Mouse (Mus musculus): Measurements from ENCODE around the gene Heatr6.

Heatr6 gene

GRCm38 (mm10) chr11:83802166-83802565 lies 48.7 kb downstream of the Heatr6 start:
- peak; percentile 32 for DNase-seq (ENCODE audit: extremely low spot score)

GRCm38 (mm10) chr11:83802581-83802980 lies 49.1 kb downstream of the Heatr6 start:
- no peak for DNase-seq (ENCODE audit: extremely low spot score)

- DNase-seq (ENCODE audit: extremely low spot score) = no peak
These were observed 56.9 kb downstream of the Heatr6 start for GRCm38 (mm10) chr11:83810441-83810840.

GRCm38 (mm10) chr11:83815191-83815590 lies 61.7 kb downstream of the Heatr6 start:
- no peak for DNase-seq (ENCODE audit: extremely low spot score)

DNA sequence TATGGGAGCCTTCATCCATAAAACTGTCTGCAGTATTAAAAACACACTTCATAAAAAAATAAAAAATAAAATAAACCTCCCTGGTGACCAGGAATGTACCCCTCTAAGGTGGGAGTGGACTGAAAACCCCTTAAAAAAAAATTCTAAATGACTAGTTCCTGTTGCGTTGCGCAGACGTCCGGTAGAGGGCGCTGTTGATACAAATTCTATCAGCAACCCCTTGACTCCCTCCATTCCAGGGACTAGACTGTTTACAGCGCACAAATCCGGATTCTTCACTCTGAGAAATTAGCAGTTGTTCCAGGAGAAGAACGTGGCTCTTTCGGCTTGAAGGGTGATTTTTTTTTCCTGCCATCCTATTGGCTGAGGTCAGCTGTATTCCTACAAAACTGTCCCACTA lies 62.1 kb downstream of the Heatr6 start:
- peak; percentile 61 for DNase-seq (ENCODE audit: extremely low spot score)

- no peak for DNase-seq (ENCODE audit: extremely low spot score)
These were observed 63.6 kb downstream of the Heatr6 start for GRCm38 (mm10) chr11:83817048-83817447.

GRCm38 (mm10) chr11:83817994-83818393 lies 64.5 kb downstream of the Heatr6 start:
- no peak for DNase-seq (ENCODE audit: extremely low spot score)

DNA sequence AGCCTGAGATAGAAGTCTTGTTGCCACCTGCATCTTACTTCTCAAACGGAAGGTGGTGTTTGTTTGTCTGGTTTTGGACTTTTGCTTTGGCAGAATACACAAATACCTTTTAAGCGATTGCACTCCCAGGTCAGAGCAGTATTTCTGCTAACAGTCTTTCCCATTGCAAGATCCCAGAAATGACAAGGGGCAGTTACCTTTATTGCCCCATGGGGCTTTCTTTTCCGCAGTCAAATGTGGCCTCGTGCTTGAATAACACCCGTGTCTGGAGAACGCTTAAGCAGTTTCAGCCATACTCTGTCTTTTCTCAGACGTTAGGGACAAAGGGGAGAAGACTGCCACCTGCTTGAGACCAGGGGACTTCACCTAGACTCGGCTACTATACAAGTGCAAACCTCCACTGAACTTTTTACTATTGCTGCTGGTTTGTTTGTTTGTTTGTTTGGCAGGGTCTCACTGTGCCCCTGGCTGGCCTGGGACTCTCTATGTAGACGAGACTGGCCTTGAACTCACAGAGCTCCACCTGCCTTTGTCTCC lies 65.2 kb downstream of the Heatr6 start:
- DNase-seq (ENCODE audit: extremely low spot score) = no peak

GRCm38 (mm10) chr11:83819806-83820483 lies 66.4 kb downstream of the Heatr6 start:
- peak; percentile 8 for DNase-seq (ENCODE audit: extremely low spot score)

DNA sequence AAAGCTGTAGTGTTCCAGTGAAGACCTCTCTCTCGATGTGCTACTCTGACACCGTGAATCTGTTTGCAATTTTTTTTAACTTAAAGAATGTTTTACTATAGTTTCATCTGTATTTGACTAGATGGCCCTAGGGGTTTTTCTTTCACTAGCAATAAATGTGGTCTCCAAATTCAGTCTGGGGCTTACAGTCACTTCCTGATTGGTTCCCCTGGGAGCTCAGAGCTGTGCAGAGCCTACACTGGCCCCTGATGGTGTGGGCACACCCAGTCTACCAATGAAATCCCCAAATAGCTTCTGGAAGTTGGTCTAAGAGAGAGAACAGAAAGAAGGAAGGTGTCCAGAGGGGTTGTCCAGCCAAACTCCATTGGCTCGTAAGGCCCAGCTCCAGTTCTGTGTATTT lies 72.6 kb downstream of the Heatr6 start:
- DNase-seq (ENCODE audit: extremely low spot score) = no peak

DNA sequence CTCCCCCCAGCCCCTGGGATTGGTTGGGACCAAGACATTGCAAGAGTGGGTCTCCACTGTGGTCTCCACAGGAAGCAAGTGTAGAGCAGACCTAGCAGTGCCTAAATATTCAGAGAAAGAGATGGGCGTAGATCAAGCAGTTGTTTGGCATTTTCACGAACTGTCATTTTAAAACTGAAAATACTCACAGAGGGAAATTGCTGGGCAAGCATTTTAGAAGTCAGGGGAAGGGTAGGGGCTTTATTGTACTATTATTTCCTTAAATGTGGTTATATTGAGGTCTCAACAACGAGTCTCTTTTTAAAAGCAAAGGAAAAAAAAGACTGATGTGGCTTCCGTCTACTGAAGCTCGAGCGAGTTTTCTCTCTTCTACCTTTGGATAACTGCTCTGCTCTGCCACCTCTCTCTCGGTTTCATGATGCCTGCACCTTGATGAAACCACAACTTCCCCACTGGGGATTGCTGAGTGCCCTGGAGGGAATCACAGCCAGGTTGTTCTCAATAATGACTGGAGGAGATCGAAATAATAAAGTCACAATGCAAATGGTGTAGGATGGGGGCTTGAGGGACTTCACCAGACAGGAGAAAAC lies 75.2 kb downstream of the Heatr6 start:
- no peak for DNase-seq (ENCODE audit: extremely low spot score)

DNA sequence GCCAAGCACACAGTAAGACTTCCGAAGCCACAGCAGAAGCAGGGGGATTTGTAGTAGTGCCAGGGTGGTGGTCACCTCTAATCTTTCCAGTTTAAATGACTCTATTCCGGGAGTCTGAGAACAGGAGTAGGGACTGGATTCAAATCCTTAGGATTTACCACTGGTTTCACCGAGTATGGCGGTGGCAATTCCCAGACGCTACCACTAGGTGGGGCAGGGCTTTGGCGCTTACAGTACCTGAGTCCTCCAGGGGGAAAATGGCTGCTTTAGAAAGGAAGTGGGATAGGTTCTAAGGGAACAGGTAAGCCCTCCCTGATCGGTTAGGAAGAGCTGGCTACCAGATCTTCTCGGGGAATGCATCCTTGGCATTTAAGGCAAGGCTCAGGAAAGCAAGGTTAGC lies 78.9 kb downstream of the Heatr6 start:
- DNase-seq (ENCODE audit: extremely low spot score) = peak; percentile 47
